Mouse (Mus musculus) heart, postnatal 0 days (tissue): ENCODE data around the gene Vwa7. TPM values are rescaled to one million over a fixed set of nuclear protein-coding genes. Genes with fewer than 3 reads are reported as not detected.
A peak's percentile ranks its signal among the peaks of the same experiment; 100 is the strongest.

Source experiments
- ATAC-seq: fragments of 200-750 bp; cut with Nextera tagmentation; 2 replicates; pipeline ENCODE4 v1.8.0; 2017; ENCODE audit warnings: low read depth, moderate number of reproducible peaks, moderate library complexity; ENCODE audit not compliant: insufficient read depth
- DNase-seq: peaks from one replicate; pipeline ENCODE4 v3.0.0-alpha.2; 2016; ENCODE audit warnings: low spot score
- H3K27ac ChIP-seq: fragments of 300-500 bp; sonication (generic); 2 replicates; pipeline ENCODE4 v1.5.1; 2014; ENCODE audit warnings: low read depth, mild to moderate bottlenecking
- H3K27me3 ChIP-seq: fragments of 300-500 bp; sonication (generic); 2 replicates; pipeline ENCODE4 v1.6.1; 2014; ENCODE audit warnings: low read length, mixed read lengths; ENCODE audit not compliant: control insufficient read depth, insufficient read depth
- H3K36me3 ChIP-seq: fragments of 300-500 bp; sonication (generic); replicated peaks from 2 replicates; pipeline ENCODE4 v1.6.1; 2014; ENCODE audit warnings: low read length, mixed read lengths; ENCODE audit not compliant: control insufficient read depth, insufficient read depth
- H3K4me1 ChIP-seq: fragments of 300-500 bp; sonication (generic); 2 replicates; pipeline ENCODE4 v1.6.1; 2014; ENCODE audit warnings: antibody characterized with exemption; ENCODE audit not compliant: control insufficient read depth, insufficient read depth
- H3K4me2 ChIP-seq: fragments of 300-500 bp; sonication (generic); 2 replicates; pipeline ENCODE4 v1.6.1; 2014; ENCODE audit warnings: low read depth, mild to moderate bottlenecking, low read length, moderate library complexity
- H3K4me3 ChIP-seq: fragments of 300-500 bp; sonication (generic); 2 replicates; pipeline ENCODE4 v1.5.1; 2014; ENCODE audit warnings: low read depth, low read length
- H3K9ac ChIP-seq: fragments of 300-500 bp; sonication (generic); replicated peaks from 2 replicates; pipeline ENCODE4 v1.6.1; 2014; ENCODE audit warnings: low read depth, low read length, mixed read lengths
- H3K9me3 ChIP-seq: fragments of 300-500 bp; sonication (generic); replicated peaks from 2 replicates; pipeline ENCODE4 v1.6.1; 2016; ENCODE audit warnings: low read length; ENCODE audit not compliant: control insufficient read depth
- CTCF ChIP-seq: IDR thresholded peaks from 2 replicates; pipeline ENCODE4 v1.5.1; 2016; ENCODE audit warnings: antibody characterized with exemption, control low read depth, low read depth
- EP300 ChIP-seq: IDR thresholded peaks from 2 replicates; pipeline ENCODE4 v1.6.1; 2016; ENCODE audit warnings: antibody characterized with exemption, low read depth
- WGBS: fragments of 180-500 bp; shearing (Covaris S2); extraction: QIAGEN DNeasy Blood & Tissue Kit; methylation state at CpG from one replicate; pipeline ENCODE4 v1.1.7; 2014; 5-methylcytosine and 5-hydroxymethylcytosine counted together
- polyA plus RNA-seq: library from polyadenylated mRNA; unstranded; fragments of >200 nt; fragmentation: Nextera tagmentation; extraction: Ambion mirVana; gene quantifications from 2 replicates; pipeline ENCODE4 v1.2.1, GENCODE M21; 2015
- total RNA-seq: library from RNA; depleted of rRNA; stranded (reverse); fragments of >200 nt; gene quantifications from 2 replicates; pipeline ENCODE4 v1.2.3, GENCODE M21; 2014; ENCODE audit warnings: low replicate concordance

The Vwa7 gene
- total and polyA plus RNA-seq, 2 experiments from 2014 or later = 0.63 to 0.92 TPM

DNA sequence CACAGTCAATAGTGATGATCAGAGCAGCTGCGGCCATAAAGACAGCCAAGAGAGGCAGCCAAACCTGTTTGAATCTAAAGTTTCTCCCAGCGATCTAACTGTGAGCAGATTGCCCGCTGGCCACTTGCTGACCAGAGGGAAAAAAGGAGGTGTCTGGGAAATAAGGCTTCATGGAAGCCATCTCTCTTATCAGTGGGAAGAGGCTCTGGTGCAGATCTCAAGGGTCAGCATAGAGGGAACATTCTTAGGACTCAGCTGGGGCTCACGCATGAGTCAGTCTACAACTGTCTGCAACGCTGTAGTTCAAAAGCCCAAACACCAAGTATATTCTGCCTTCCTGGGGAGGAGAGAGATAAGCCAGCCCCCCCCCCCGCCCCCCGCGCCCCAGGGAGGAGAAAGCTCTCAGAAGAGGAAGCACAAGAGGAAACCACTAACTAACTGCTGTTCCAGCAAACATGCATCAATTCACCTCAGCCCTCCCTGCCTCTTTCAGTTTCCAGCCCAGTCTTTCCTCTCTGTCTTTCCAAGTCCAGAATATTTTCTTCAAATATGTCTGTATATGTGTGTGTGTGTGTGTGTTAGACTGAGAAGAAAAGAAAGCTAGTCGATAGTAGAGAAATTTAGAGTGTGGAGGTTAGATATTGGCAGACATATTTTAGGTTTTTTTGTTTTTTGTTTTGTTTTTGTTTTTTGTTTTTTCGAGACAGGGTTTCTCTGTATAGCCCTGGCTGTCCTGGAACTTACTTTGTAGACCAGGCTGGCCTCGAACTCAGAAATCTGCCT, 32.0 kb downstream of the Vwa7 start:
- H3K36me3 ChIP-seq = peaks cover 10% of the 10 kb centered on the region
- DNase-seq = peak; percentile 52
- H3K27ac ChIP-seq = peak overlapping the region; percentile 98
- H3K4me3 ChIP-seq = no peak overlapping the region
- no peaks in the 10 kb centered on the region for H3K27me3 ChIP-seq
- TF ChIP-seq CTCF (no peak), EP300 (no peak)
- WGBS = 19% methylated on average over 11 of the region's 11 CpGs
- peaks cover 37% of the 10 kb centered on the region for H3K4me1 ChIP-seq
- H3K9me3 ChIP-seq = no peaks in the 10 kb centered on the region
- ATAC-seq = no peak
- H3K4me2 ChIP-seq = peak overlapping the region; percentile 36
- H3K9ac ChIP-seq = no peak overlapping the region

DNA sequence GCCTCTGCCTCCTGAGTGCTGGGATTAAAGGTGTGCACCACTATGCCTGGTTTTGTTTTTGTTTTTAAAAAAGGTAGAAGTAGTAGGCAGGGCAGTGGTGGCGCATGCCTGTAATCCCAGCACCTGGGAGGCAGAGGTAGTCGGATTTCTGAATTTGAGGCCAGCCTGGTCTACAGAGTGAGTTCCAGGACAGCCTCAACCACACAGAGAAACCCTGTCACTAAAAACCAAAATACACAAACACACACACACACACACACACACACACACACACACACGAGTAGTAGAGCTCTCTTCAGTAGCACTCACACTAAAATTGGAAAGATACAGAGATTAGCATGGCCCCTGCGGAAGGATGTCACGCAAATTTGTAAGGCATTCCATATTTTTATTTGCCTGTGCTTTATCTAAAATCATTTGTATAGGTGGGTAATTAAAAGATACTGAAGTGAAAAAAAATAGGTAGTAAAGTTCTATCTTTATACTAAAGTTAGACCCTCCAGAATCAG, 32.6 kb downstream of the Vwa7 start:
- no peaks in the 10 kb centered on the region for H3K27me3 ChIP-seq
- H3K4me3 ChIP-seq = peak overlapping the region; percentile 80
- H3K9me3 ChIP-seq = no peaks in the 10 kb centered on the region
- peak overlapping the region; percentile 98 for H3K27ac ChIP-seq
- no peak overlapping the region for H3K9ac ChIP-seq
- H3K36me3 ChIP-seq = peaks cover 16% of the 10 kb centered on the region
- DNase-seq (no peak), ATAC-seq (no peak)
- H3K4me2 ChIP-seq = peak overlapping the region; percentile 92
- TF ChIP-seq EP300 (no peak), CTCF (no peak)
- peaks cover 37% of the 10 kb centered on the region for H3K4me1 ChIP-seq
- 61% methylated on average over 5 of the region's 5 CpGs for WGBS

DNA sequence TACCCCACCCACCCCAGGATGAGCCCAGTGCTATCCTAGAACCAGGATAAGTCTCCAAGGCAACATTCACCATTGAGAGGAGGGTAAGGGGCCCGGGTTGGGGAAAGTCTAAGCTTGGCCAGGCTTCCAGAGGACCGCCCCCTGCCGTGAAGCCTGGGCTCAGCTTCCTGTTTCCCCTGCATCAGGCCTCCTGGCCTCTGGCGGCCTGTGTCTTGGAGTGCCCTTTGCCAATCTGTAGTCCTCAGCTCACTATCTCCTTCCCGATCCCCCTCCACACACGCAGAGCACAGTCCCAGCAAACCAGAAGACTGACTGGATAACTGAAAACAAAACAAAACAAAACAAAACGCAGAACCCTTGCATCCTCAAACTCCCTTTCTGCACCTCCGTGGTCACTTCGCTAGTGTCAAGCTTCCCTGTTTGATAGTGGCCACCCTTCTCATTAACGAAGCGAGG, 33.2 kb downstream of the Vwa7 start, which contains the start of gene Clic1:
TSS of gene Clic1 (plus strand) at position 406 of the 456 bp plus-strand sequence.
- H3K9me3 ChIP-seq = no peaks in the 10 kb centered on the region
- H3K9ac ChIP-seq = peak within 1 kb of the TSS; percentile 90
- TF ChIP-seq EP300 (no peak), CTCF (peak; percentile 31)
- under 1% methylated on average over 11 of the region's 11 CpGs for WGBS
- peaks cover 22% of the 10 kb centered on the region for H3K36me3 ChIP-seq
- peak within 1 kb of the TSS; percentile 80 for H3K4me3 ChIP-seq
- H3K4me1 ChIP-seq = peaks cover 33% of the 10 kb centered on the region
- ATAC-seq = peak; percentile 11
- DNase-seq = peak; percentile 70
- peak within 1 kb of the TSS; percentile 98 for H3K27ac ChIP-seq
- no peaks in the 10 kb centered on the region for H3K27me3 ChIP-seq
- H3K4me2 ChIP-seq = peak within 1 kb of the TSS; percentile 92

DNA sequence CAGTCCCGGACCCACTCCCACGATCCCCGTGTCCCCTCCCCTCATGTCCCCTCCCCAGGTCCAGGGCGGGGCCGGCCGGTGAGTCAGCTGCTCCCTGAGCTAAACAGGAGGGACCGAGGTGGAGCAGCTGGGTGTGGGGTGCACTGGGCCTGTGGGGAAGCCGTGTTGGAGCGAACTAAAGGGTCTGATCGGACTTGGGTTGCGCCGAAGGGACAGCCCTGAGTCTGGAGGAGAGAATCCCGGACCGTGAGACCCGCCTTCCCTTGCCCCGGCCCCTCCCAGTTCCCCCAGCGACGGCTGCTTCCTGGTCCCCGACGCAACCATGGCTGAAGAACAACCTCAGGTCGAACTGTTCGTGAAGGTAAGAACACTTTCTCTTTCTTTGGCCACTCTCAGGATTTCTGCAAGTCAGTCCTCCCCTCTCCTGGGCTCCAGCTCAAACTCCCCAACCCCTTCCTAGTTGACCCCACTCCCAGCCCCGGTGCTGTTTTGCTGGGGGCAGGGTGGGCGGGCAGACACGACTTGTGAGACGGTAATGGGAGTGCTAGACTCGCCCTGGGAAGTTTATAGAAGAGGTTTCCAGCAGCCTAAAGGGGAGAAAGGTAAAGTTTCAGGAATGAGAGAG, 33.9 kb downstream of the Vwa7 start:
- under 1% methylated on average over 27 of the region's 27 CpGs for WGBS
- Histone ChIP-seq H3K4me2 (peak overlapping the region; percentile 92), H3K9ac (peak overlapping the region; percentile 90), H3K36me3 (peaks cover 28% of the 10 kb centered on the region), H3K9me3 (no peaks in the 10 kb centered on the region), H3K4me3 (peak overlapping the region; percentile 80), H3K27me3 (no peaks in the 10 kb centered on the region), H3K4me1 (peaks cover 26% of the 10 kb centered on the region), H3K27ac (peak overlapping the region; percentile 98)
- DNase-seq (peak; percentile 76), ATAC-seq (peak; percentile 16)
- TF ChIP-seq EP300 (no peak), CTCF (no peak)

DNA sequence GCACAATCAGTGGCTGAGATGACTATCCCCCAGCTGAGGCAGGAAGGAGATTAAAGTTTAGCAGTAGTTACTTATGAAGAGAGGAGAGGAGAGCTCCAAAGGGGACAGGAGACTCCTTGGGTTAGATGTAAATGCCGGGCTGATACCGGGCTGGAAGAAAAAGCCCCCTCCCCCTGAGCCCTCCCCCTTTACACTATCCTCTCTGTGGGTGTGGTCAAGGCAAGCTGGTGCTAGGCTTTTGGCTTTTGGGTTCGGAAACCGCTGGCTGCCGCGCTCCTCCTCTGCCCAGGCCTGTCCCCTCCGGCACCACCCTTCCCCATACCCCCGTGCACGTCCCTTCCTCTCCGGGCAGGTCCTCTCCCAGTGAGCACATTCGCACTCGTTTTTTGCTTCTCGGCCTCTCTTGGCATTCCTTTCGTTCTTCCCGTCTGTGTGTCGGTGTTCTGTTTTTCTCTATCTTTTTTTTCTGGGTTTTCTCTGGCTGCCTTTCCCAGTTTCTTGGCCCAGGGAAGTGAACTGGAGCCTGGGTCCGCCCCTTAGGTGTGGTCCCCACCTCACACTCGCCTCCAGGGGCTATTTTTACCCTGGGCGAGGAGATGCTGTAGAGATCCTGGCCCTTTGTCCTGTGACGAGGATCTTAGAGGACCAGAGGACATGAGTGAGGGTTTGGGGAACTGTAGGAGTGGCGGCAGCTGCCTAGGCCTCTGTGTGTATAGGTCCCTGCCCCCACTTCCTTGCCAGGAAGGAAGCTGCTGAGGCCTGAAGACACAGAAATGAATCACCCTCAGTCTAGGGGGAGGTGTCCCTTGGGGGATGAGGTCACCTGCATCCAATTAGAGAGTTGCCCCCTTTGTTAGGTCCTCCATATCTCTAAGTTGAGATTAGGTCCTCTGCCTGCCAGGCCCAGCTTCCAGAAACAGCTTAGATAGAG, 35.0 kb downstream of the Vwa7 start:
- peak overlapping the region; percentile 90 for H3K9ac ChIP-seq
- peak; percentile 71 for ATAC-seq
- H3K27me3 ChIP-seq = no peaks in the 10 kb centered on the region
- H3K4me3 ChIP-seq = peak overlapping the region; percentile 80
- WGBS = under 1% methylated on average over 21 of the region's 21 CpGs
- DNase-seq = peak; percentile 93
- no peaks in the 10 kb centered on the region for H3K9me3 ChIP-seq
- peak overlapping the region; percentile 92 for H3K4me2 ChIP-seq
- H3K27ac ChIP-seq = peak overlapping the region; percentile 98
- peaks cover 16% of the 10 kb centered on the region for H3K4me1 ChIP-seq
- TF ChIP-seq CTCF = no peak
- TF ChIP-seq EP300 = peak; percentile 84
- H3K36me3 ChIP-seq = peaks cover 40% of the 10 kb centered on the region
